Mouse (Mus musculus): ENCODE results near the gene Zfp112. TPM values are rescaled to one million over a fixed set of nuclear protein-coding genes. Genes with fewer than 3 reads are reported as not detected.

Gene Zfp112
- total RNA-seq, 2 experiments from 2014 or later: 5.3 to 5.7 TPM

Other genes with a start within 250 kb of the Zfp112 start
- gene Vmn1r177, start 245.9 kb upstream of the Zfp112 start, total RNA-seq (2021): not detected
- gene Vmn1r178, start 220.3 kb upstream of the Zfp112 start, total RNA-seq (2021): not detected
- gene Vmn1r179, start 185.3 kb upstream of the Zfp112 start, total RNA-seq (2021): not detected
- gene Vmn1r180, start 161.7 kb upstream of the Zfp112 start, total RNA-seq (2021): not detected
- gene Vmn1r181, start 137.7 kb upstream of the Zfp112 start, total RNA-seq (2021): not detected
- gene V1rd19, start 110.6 kb upstream of the Zfp112 start, total RNA-seq (2021): not detected
- not detected for gene Vmn1r183, start 59.1 kb upstream of the Zfp112 start, total RNA-seq (2021)
- gene Zfp180, start 30.4 kb upstream of the Zfp112 start, total RNA-seq (2021): 10 to 100 TPM; 17.1 to 17.2 TPM
- 1 to 10 TPM; 3.5 TPM for gene Zfp235, start 21.9 kb downstream of the Zfp112 start, total RNA-seq (2021)
- under 1 TPM; 0.07 to 0.28 TPM for gene Zfp114, start 62.7 kb downstream of the Zfp112 start, total RNA-seq (2021)
- gene Zfp111, start 99.1 kb downstream of the Zfp112 start, total RNA-seq (2021): 1 to 10 TPM; 2.3 to 2.4 TPM
- gene Zfp109, start 125.2 kb downstream of the Zfp112 start, total RNA-seq (2021): 1 to 10 TPM; 2.4 to 2.6 TPM
- gene Zfp108, start 142.5 kb downstream of the Zfp112 start, total RNA-seq (2021): 1 to 10 TPM; 1.8 to 2.1 TPM
- gene Zfp93, start 158.1 kb downstream of the Zfp112 start, total RNA-seq (2021): 1 to 10 TPM; 7.0 TPM
- gene Zfp61, start 188.9 kb downstream of the Zfp112 start, total RNA-seq (2021): 1 to 10 TPM; 2.2 to 2.6 TPM
- 1 to 10 TPM; 1.7 to 2.1 TPM for gene Zfp94, start 204.4 kb downstream of the Zfp112 start, total RNA-seq (2021)
- not detected for gene Tescl, start 221.6 kb downstream of the Zfp112 start, total RNA-seq (2021)
- gene Lypd5, start 236.9 kb downstream of the Zfp112 start, total RNA-seq (2021): not detected

Measured in gastrocnemius, adult 18-20 months (tissue).